ENCODE assay signal across 8 mouse cellular contexts in the genomic region with DNA sequence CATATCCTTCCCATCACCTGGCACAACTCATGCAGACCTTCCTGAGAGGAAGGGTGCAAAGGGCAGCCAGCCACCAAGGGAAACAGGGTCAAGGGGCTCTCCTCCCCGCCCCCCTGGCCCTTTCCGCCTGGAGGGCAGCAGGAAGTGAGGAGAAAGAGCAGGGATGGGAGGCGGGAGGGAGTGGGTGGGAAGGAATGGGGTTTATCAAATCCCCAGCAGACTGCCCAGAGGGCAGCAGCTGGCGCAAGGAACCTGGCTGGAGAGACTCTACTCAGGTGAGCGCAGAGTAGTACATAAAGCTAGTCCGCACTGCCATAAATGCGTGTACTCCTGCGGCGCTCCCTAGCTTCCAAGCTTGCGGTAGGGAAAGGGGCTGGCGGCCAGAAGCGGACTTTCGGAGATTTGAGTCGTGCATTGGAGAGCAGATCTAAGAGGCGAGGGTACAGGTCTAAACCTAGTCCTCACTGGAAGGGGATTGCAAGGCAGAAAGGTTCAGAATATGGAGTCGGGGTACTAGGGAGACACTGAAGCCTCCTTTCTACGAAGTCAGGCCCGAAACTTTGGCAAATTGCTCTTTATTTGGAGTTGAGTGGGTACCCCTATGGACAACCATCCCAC. TPM values are rescaled to one million over a fixed set of nuclear protein-coding genes. Genes with fewer than 3 reads are reported as not detected.
A peak's percentile ranks its signal among the peaks of the same experiment; 100 is the strongest.
DNase-seq lines count a peak whose midpoint lies in the region; ATAC-seq and TF ChIP-seq lines count a peak whose summit lies in the region.

A gene (plus strand): TSS at position 244 of the 618 bp plus-strand sequence.

- peak within 1 kb of the TSS; percentile 92 for H3K4me2 ChIP-seq in liver, embryonic 13.5 days

- no peak for ATAC-seq in erythroblast, adult 5-6 weeks (replicated peaks; ENCODE audit: low FRiP score, poor library complexity, severe bottlenecking)
- no peak for ATAC-seq in liver, embryonic 13.5 days (ENCODE audit: low read depth)

- H3K9ac ChIP-seq in liver, embryonic 13.5 days: peak within 1 kb of the TSS; percentile 92

- peaks cover 95% of the 10 kb centered on the region for H3K4me1 ChIP-seq in erythroblast, embryonic 14.5 days (ENCODE audit: control insufficient read depth)
- peaks cover 11% of the 10 kb centered on the region for H3K4me1 ChIP-seq in cortical plate, adult 2 months (ENCODE audit: control insufficient read depth, insufficient read depth, low read length)
- H3K4me1 ChIP-seq in liver, embryonic 13.5 days (replicated peaks): peaks cover 85% of the 10 kb centered on the region
- H3K4me1 ChIP-seq in olfactory bulb, adult 2 months (ENCODE audit: control insufficient read depth, insufficient read depth, low read length): peaks cover 37% of the 10 kb centered on the region

- WGBS in liver, embryonic 13.5 days (ENCODE audit: insufficient replicate concordance): 37% methylated on average over 18 of the region's 18 CpGs
- WGBS in olfactory bulb, adult 2 months: 28% methylated on average over 18 of the region's 18 CpGs

- peaks cover 60% of the 10 kb centered on the region for H3K36me3 ChIP-seq in erythroblast, embryonic 14.5 days (ENCODE audit: control insufficient read depth)
- H3K36me3 ChIP-seq in liver, embryonic 13.5 days: peaks cover 40% of the 10 kb centered on the region

- TF ChIP-seq CTCF in cortical plate, adult 2 months (IDR thresholded peaks at IDR 0.05; ENCODE audit: extremely low read depth, insufficient read depth, low read length): no peak
- TF ChIP-seq CTCF in olfactory bulb, adult 2 months (IDR thresholded peaks at IDR 0.05; ENCODE audit: insufficient read depth, low read depth, low read length): no peak

- peak within 1 kb of the TSS; percentile 93 for H3K4me3 ChIP-seq in erythroblast, embryonic 14.5 days (replicated peaks)
- peak within 1 kb of the TSS; percentile 89 for H3K4me3 ChIP-seq in cortical plate, adult 2 months (ENCODE audit: insufficient read depth, low read length)
- H3K4me3 ChIP-seq in liver, embryonic 13.5 days (replicated peaks): peak within 1 kb of the TSS; percentile 86
- H3K4me3 ChIP-seq in olfactory bulb, adult 2 months (ENCODE audit: insufficient read depth, low read depth, low read length): peak within 1 kb of the TSS; percentile 84

- TF ChIP-seq POLR2A in cortical plate, adult 2 months (IDR thresholded peaks at IDR 0.05; ENCODE audit: extremely low read depth, insufficient read depth, low read length): no peak
- TF ChIP-seq POLR2A in olfactory bulb, adult 2 months (IDR thresholded peaks at IDR 0.05; ENCODE audit: insufficient read depth, low read depth, low read length): no peak

- DNase-seq in heart, adult 8-10 months (ENCODE audit: low spot score): no peak
- peak; percentile 89 to 91 for DNase-seq in kidney, adult 8-10 months
- DNase-seq in liver, embryonic 13.5 days: no peak
- DNase-seq in right cerebral cortex, adult 2 months (ENCODE audit: low spot score in 2 of 2): no peak

- no peaks in the 10 kb centered on the region for H3K27me3 ChIP-seq in erythroblast, embryonic 14.5 days (ENCODE audit: control insufficient read depth)
- H3K27me3 ChIP-seq in liver, embryonic 13.5 days: no peaks in the 10 kb centered on the region

- H3K27ac ChIP-seq in cortical plate, adult 2 months (ENCODE audit: insufficient read depth, low read length): peak within 1 kb of the TSS; percentile 81
- H3K27ac ChIP-seq in liver, embryonic 13.5 days: peak within 1 kb of the TSS; percentile 94
- H3K27ac ChIP-seq in olfactory bulb, adult 2 months (ENCODE audit: insufficient read depth, low read depth, low read length): peak within 1 kb of the TSS; percentile 89

- no peaks in the 10 kb centered on the region for H3K9me3 ChIP-seq in erythroblast, embryonic 14.5 days (ENCODE audit: control insufficient read depth, low read length)
- no peaks in the 10 kb centered on the region for H3K9me3 ChIP-seq in liver, embryonic 13.5 days (replicated peaks)

RNA-seq across cellular contexts. Expression of the gene that starts here (rescaled TPM):
- 4.1 and 5.4 TPM in 2 replicates for polyA plus RNA-seq in erythroblast, embryonic 14.5 days (2012)
- 1.9 and 2.7 TPM in 2 replicates for total RNA-seq in erythroblast, adult 5-6 weeks (2015; ENCODE audit: low replicate concordance)
- total RNA-seq in erythroblast, adult 5-6 weeks (2017; ENCODE audit: low replicate concordance): 3.9 and 4.9 TPM in 2 replicates
- polyA plus RNA-seq in cortical plate, adult 2 months (2012; rRNA removed): 9.7 and 10.3 TPM in 2 replicates
- total RNA-seq in heart, adult 8-10 months (2022): 10 to 100 TPM; 31.2 to 45.8 (median 40.6) TPM
- 43.8 and 44.7 TPM in 2 replicates for polyA plus RNA-seq in liver, embryonic 13.5 days (2015; fragmentation: Nextera tagmentation; extraction: Ambion mirVana)
- not detected in 2 replicates for polyA plus RNA-seq in olfactory bulb, adult 2 months (2012; ENCODE audit: insufficient read depth, insufficient read length, low replicate concordance, missing spikeins)

Comparison
In these comparisons a context has a peak if more than half of its experiments do, and no peak if none do; other contexts are left out.
1. RNA of the gene that starts here (total RNA-seq): 31.2 to 45.8 TPM in heart, adult 8-10 months; 1.9 to 4.9 TPM in erythroblast, adult 5-6 weeks; every median in the first group is over 4 times any median in the second.
2. DNase-seq: peak in kidney, adult 8-10 months (2 of 2); none in heart, adult 8-10 months (single experiment), liver, embryonic 13.5 days (single experiment) and right cerebral cortex, adult 2 months (0 of 2).
3. Peak in every context shown above with its lines, with median percentiles within 50 percentile points of each other: H3K4me3 ChIP-seq and H3K27ac ChIP-seq.